Mouse (Mus musculus) heart, embryonic 11.5 days (tissue): ENCODE data around the gene Btnl2. TPM values are rescaled to one million over a fixed set of nuclear protein-coding genes. Genes with fewer than 3 reads are reported as not detected.

Experiments
- ATAC-seq: fragments of 200-750 bp; cut with Nextera tagmentation; replicated peaks from 2 replicates; pipeline ENCODE4 v1.8.0; 2017; ENCODE audit warnings: moderate library complexity; ENCODE audit not compliant: insufficient number of reproducible peaks, low FRiP score, low TSS enrichment
- H3K27ac ChIP-seq: fragments of 300-500 bp; sonication (generic); 2 replicates; pipeline ENCODE4 v1.5.1; 2014; ENCODE audit warnings: mild to moderate bottlenecking, low read depth, low read length
- H3K27me3 ChIP-seq: fragments of 300-500 bp; sonication (generic); 2 replicates; pipeline ENCODE4 v1.6.1; 2014; ENCODE audit warnings: mild to moderate bottlenecking, low read length, mixed read lengths; ENCODE audit not compliant: control insufficient read depth, insufficient read depth
- H3K36me3 ChIP-seq: fragments of 300-500 bp; sonication (generic); 2 replicates; pipeline ENCODE4 v1.6.1; 2014; ENCODE audit warnings: mild to moderate bottlenecking, low read length, moderate library complexity, mixed read lengths; ENCODE audit not compliant: control insufficient read depth, insufficient read depth
- H3K4me1 ChIP-seq: fragments of 300-500 bp; sonication (generic); 2 replicates; pipeline ENCODE4 v1.6.1; 2014; ENCODE audit warnings: low read length; ENCODE audit not compliant: control insufficient read depth, insufficient read depth
- H3K4me2 ChIP-seq: fragments of 300-500 bp; sonication (generic); 2 replicates; pipeline ENCODE4 v1.6.1; 2014; ENCODE audit warnings: mild to moderate bottlenecking, moderate library complexity
- H3K4me3 ChIP-seq: fragments of 300-500 bp; sonication (generic); 2 replicates; pipeline ENCODE4 v1.5.1; 2014; ENCODE audit warnings: low read depth, low read length
- H3K9ac ChIP-seq: fragments of 300-500 bp; sonication (generic); 2 replicates; pipeline ENCODE4 v1.6.1; 2014; ENCODE audit warnings: mild to moderate bottlenecking, low read depth, low read length, moderate library complexity
- H3K9me3 ChIP-seq: fragments of 300-500 bp; sonication (generic); replicated peaks from 2 replicates; pipeline ENCODE4 v1.6.1; 2016; ENCODE audit warnings: low read length; ENCODE audit not compliant: control insufficient read depth
- WGBS: fragments of 180-500 bp; shearing (Covaris S2); extraction: QIAGEN DNeasy Blood & Tissue Kit; methylation state at CpG from one replicate; pipeline ENCODE4 v1.1.7; 2014; ENCODE audit not compliant: insufficient replicate concordance; 5-methylcytosine and 5-hydroxymethylcytosine counted together
- polyA plus RNA-seq: library from polyadenylated mRNA; unstranded; fragments of >200 nt; fragmentation: Nextera tagmentation; extraction: Ambion mirVana; gene quantifications from 2 replicates; pipeline ENCODE4 v1.2.1, GENCODE M21; 2014

Gene Btnl2
- polyA plus RNA-seq, 1 experiment from 2014 or later = not detected

DNA sequence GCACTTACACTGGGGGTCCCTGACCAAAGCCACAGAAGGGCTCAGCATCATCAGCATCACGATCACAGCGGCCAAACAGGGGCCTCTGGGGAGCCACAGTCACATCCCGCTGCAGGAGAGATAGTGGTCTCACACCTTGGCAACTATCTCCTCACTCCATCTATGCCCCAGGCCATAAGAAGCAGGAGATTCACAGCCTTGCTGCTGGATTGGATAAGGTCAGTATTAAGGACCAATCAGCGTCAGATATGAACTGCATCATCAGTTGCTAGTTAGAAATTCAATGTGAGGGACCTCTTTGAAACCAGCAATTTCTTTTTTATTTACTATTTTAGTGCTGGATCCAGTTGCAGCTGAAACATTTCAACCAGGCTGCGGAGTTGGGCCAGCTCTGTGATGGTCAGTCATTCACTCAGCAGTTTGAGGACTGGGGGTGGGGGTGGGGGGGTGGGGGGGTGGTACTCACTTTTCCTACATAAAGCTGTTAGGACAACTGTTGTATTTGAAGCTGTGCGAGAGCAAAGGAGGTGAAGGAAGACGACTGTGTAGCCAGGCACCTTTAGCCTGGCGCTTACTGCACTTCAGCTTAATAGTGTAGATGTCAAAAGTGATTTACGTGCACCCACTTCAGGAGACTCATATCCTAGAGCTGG lies 43.6 kb downstream of the Btnl2 start:
- Histone ChIP-seq H3K9me3 (no peaks in the 10 kb centered on the region), H3K27me3 (peaks cover 6% of the 10 kb centered on the region), H3K4me2 (peak overlapping the region; percentile 65), H3K4me3 (peak overlapping the region; percentile 44), H3K9ac (no peak overlapping the region), H3K27ac (no peak overlapping the region), H3K4me1 (no peaks in the 10 kb centered on the region), H3K36me3 (no peaks in the 10 kb centered on the region)
- 10% methylated on average over 9 of the region's 9 CpGs for WGBS
- ATAC-seq = no peak

DNA sequence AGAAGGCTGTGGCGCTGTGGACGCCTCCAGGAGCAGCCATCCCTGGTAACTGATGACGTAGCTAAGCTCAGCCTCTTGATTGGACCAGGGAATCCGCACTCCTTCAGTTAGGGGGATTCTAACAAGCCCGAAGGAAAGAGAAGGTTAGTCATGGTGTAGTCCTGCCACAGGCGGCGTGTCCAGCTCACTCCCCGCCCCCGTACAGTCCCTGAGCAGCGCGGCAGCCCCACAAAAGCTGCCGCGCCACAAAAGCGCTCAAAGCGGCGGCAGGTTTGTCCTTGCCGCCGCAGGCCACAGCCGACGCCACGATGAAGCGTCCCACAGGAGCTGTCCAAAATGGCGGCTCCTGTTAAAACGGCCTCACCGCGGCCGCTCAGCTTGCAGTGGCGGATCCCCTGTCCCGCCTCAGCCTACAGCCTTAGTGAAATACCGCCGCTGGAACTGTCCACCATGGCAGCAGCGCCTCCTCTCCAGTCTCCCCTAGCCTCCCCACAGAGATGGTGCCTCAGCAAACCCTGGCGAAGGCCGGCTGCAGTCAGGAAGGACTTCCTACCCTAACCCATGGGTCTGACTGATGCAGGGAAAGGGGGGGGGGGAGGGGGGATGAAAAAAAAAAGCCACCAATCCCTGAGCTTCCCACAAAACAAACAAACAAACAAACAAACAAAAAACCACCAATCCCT lies 44.2 kb downstream of the Btnl2 start, which contains the start of gene BC051142:
BC051142 (plus strand) TSS at position 110 of the 683 bp plus-strand sequence.
- H3K4me3 ChIP-seq = peak within 1 kb of the TSS; percentile 44
- H3K36me3 ChIP-seq = no peaks in the 10 kb centered on the region
- peak within 1 kb of the TSS; percentile 65 for H3K4me2 ChIP-seq
- H3K4me1 ChIP-seq = no peaks in the 10 kb centered on the region
- H3K9me3 ChIP-seq = no peaks in the 10 kb centered on the region
- ATAC-seq = peak; percentile 77
- H3K27ac ChIP-seq = peak within 1 kb of the TSS; percentile 18; the same call in 1 of the 2 replicates
- peaks cover 6% of the 10 kb centered on the region for H3K27me3 ChIP-seq
- WGBS = 4% methylated on average over 34 of the region's 34 CpGs
- peak within 1 kb of the TSS; percentile 62 for H3K9ac ChIP-seq

DNA sequence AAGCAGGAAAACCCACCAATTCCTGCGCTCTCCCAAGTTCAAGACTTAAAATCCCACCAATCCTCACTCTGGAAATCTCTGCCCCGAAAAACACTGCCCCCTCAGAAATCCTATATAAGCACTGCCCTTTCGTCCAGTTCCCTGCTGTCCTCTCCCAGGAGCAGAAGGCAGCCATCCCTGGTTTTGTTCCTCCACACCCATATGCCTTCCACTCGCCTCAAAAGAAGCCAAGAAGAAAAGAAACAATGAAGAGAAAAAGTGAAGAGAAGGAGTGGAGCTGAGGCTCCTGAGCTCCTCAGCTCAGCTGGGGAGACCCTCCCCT lies 44.7 kb downstream of the Btnl2 start:
- Histone ChIP-seq H3K27me3 (peaks cover 6% of the 10 kb centered on the region), H3K4me2 (peak overlapping the region; percentile 65), H3K36me3 (no peaks in the 10 kb centered on the region), H3K9me3 (no peaks in the 10 kb centered on the region), H3K4me3 (no peak overlapping the region), H3K27ac (no peak overlapping the region), H3K4me1 (no peaks in the 10 kb centered on the region), H3K9ac (no peak overlapping the region)
- 46% methylated on average over 4 of the region's 4 CpGs for WGBS
- no peak for ATAC-seq

DNA sequence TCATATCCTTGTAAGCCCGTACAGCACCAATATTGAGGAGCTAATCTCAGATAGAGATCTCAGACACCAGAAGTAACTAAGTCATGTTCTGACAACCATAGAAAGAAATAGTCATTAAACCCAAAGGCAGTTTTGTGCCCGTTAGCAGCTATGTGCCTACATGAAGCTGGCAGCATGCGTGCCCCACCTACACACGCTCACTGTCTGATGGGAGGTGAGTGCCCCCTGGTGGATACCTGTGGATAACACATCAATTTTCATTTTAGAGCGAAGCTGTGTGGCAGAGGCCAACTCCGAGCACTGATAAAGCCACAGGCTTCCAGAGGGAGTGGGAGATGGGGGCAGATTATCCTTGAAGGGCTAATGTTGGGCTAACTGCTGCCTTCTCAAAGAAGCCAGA lies 56.5 kb downstream of the Btnl2 start:
- 21% methylated on average over 6 of the region's 6 CpGs for WGBS
- Histone ChIP-seq H3K9ac (no peak overlapping the region), H3K36me3 (no peaks in the 10 kb centered on the region), H3K27me3 (no peaks in the 10 kb centered on the region), H3K4me1 (no peaks in the 10 kb centered on the region), H3K9me3 (no peaks in the 10 kb centered on the region), H3K27ac (no peak overlapping the region), H3K4me3 (no peak overlapping the region), H3K4me2 (no peak overlapping the region)
- no peak for ATAC-seq

Other genes with a start within 250 kb of the Btnl2 start
- 6.2 and 8.1 TPM in 2 replicates for gene H2-DMa, start 235.3 kb upstream of the Btnl2 start, polyA plus RNA-seq
- 59.7 and 105 TPM in 2 replicates for gene Brd2, start 232.2 kb upstream of the Btnl2 start, polyA plus RNA-seq
- 0.20 TPM in 1 of 2 replicates, not detected in the other for gene H2-DMb2, start 211.5 kb upstream of the Btnl2 start, polyA plus RNA-seq
- 0.27 and 0.29 TPM in 2 replicates for gene H2-DMb1, start 201.8 kb upstream of the Btnl2 start, polyA plus RNA-seq
- 0.63 and 0.86 TPM in 2 replicates for gene Tap1, start 167.3 kb upstream of the Btnl2 start, polyA plus RNA-seq
- gene Psmb9, start 167.1 kb upstream of the Btnl2 start, polyA plus RNA-seq = 0.42 and 0.59 TPM in 2 replicates
- gene Psmb8, start 157.1 kb upstream of the Btnl2 start, polyA plus RNA-seq = 1.5 and 2.5 TPM in 2 replicates
- 0.44 and 1.4 TPM in 2 replicates for gene Tap2, start 151.3 kb upstream of the Btnl2 start, polyA plus RNA-seq
- not detected in 2 replicates for gene H2-Ob, start 115.9 kb upstream of the Btnl2 start, polyA plus RNA-seq
- 11.7 and 13.5 TPM in 2 replicates for gene H2-Ab1, start 97.1 kb upstream of the Btnl2 start, polyA plus RNA-seq
- not detected in 2 replicates for gene H2-Aa, start 67.0 kb upstream of the Btnl2 start, polyA plus RNA-seq
- gene H2-Eb1, start 49.0 kb upstream of the Btnl2 start, polyA plus RNA-seq = 1.5 and 2.3 TPM in 2 replicates
- not detected in 2 replicates for gene H2-Eb2, start 29.2 kb upstream of the Btnl2 start, polyA plus RNA-seq
- gene Btnl1, start 22.3 kb downstream of the Btnl2 start, polyA plus RNA-seq = not detected in 2 replicates
- not detected in 2 replicates for gene BC051142, start 44.0 kb downstream of the Btnl2 start, polyA plus RNA-seq
- not detected in 2 replicates for gene Btnl4, start 122.5 kb downstream of the Btnl2 start, polyA plus RNA-seq
- not detected in 2 replicates for gene Btnl6, start 162.5 kb downstream of the Btnl2 start, polyA plus RNA-seq
- gene Notch4, start 209.4 kb downstream of the Btnl2 start, polyA plus RNA-seq = 6.5 and 8.1 TPM in 2 replicates
- gene Gpsm3, start 235.0 kb downstream of the Btnl2 start, polyA plus RNA-seq = 5.7 and 10.3 TPM in 2 replicates
- gene Pbx2, start 236.4 kb downstream of the Btnl2 start, polyA plus RNA-seq = 11.8 and 12.5 TPM in 2 replicates
- gene Ager, start 243.0 kb downstream of the Btnl2 start, polyA plus RNA-seq = 3.2 and 4.5 TPM in 2 replicates
- 94.7 and 115 TPM in 2 replicates for gene Rnf5, start 248.9 kb downstream of the Btnl2 start, polyA plus RNA-seq
- 51.6 and 63.1 TPM in 2 replicates for gene Agpat1, start 249.4 kb downstream of the Btnl2 start, polyA plus RNA-seq